31 mouse cellular contexts compared by ENCODE assay signal in the genomic region with DNA sequence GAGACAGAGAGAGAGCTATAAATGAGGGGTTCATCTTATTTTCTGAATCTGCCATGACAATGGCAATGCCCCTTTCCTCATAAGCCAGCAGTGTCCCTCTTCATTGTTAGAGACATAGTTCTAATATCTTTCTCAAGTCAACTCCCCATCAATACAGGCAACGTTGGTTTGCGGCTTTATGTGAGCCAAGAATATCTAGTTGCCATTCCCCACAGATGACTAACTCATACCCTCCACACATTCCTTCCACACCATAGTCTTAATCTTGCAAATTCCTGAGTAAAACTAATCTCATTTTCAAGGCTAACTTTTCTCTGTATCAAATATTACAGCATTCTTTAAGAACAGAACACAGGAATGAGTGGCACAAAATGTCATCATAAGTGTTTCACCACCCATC. TPM values are rescaled to one million over a fixed set of nuclear protein-coding genes. Genes with fewer than 3 reads are reported as not detected.
DNase-seq lines count a peak whose midpoint lies in the region; ATAC-seq and TF ChIP-seq lines count a peak whose summit lies in the region.
"Had no signal": no experiment of that assay in that cellular context is flagged by ENCODE, and none has a peak within 500 bp of the region (broad histone marks: within the 10 kb centered on the region; RNA-seq: fewer than 3 reads in every experiment).

No protein-coding gene starts in this region.

- H3K27me3 ChIP-seq in heart, embryonic 12.5 days (replicated peaks): no peaks in the 10 kb centered on the region
- H3K27me3 ChIP-seq in Patski: no peaks in the 10 kb centered on the region
- H3K27me3 ChIP-seq in hindbrain, embryonic 14.5 days (ENCODE audit: control insufficient read depth, insufficient read depth, low read length): no peaks in the 10 kb centered on the region
- H3K27me3 ChIP-seq: embryonic facial prominence, embryonic 13.5 days; forebrain, embryonic 13.5 days; hindbrain, embryonic 13.5 days had no signal

- H3K4me2 ChIP-seq in heart, embryonic 12.5 days: no peak overlapping the region
- H3K4me2 ChIP-seq in hindbrain, embryonic 14.5 days (replicated peaks): no peak overlapping the region
- H3K4me2 ChIP-seq: embryonic facial prominence, embryonic 13.5 days; forebrain, embryonic 13.5 days; heart, embryonic 11.5 days; hindbrain, embryonic 13.5 days had no signal

- 63% methylated on average over 2 of the region's 2 CpGs for WGBS in heart, embryonic 12.5 days
- 95% methylated on average over 2 of the region's 2 CpGs for WGBS in hindbrain, embryonic 14.5 days

- H3K4me1 ChIP-seq in heart, embryonic 12.5 days (replicated peaks): 0 out of 2 replicates have a peak, but pooled peaks cover 5% of the 10 kb centered on the region
- H3K4me1 ChIP-seq in hindbrain, embryonic 14.5 days (replicated peaks; ENCODE audit: control insufficient read depth, insufficient read depth, low read length): no peaks in the 10 kb centered on the region
- H3K4me1 ChIP-seq: embryonic facial prominence, embryonic 10.5 days; embryonic facial prominence, embryonic 13.5 days; forebrain, embryonic 10.5 days; forebrain, embryonic 13.5 days; hindbrain, embryonic 10.5 days; hindbrain, embryonic 13.5 days had no signal

- no peak for DNase-seq in heart, postnatal 25 days (ENCODE audit: low spot score)
- DNase-seq in 3134 (ENCODE audit: extremely low read depth, insufficient read length, low spot score): peak; percentile 40
- peak; percentile 62 for DNase-seq in 3T3-L1 (ENCODE audit: low read depth, low spot score)
- DNase-seq in Patski (ENCODE audit: low read depth, low spot score): no peak
- no peak for DNase-seq in hindbrain, embryonic 14.5 days (ENCODE audit: low spot score)
- DNase-seq in gastrocnemius, adult 8-10 months (ENCODE audit: low spot score in 2 of 2): no peak
- no peak for DNase-seq in yolk sac, embryonic 10.5 days (ENCODE audit: low spot score)
- DNase-seq: adrenal gland, adult 8-10 months; adrenal gland, postnatal 25 days; cerebellum, adult 11-12 months; cerebellum, adult 8-10 months; cerebellum, postnatal 10 days; cerebellum, postnatal 36 days; embryo, embryonic 11 days; gastrocnemius, postnatal 10 days; gastrocnemius, postnatal 36 days; kidney, adult 18-20 months; kidney, adult 9 months had no signal

- 0 out of 2 replicates have a peak overlapping the region, but pooled peaks have one; percentile 4 for H3K27ac ChIP-seq in heart, embryonic 12.5 days (ENCODE audit: poor library complexity, severe bottlenecking)
- no peak overlapping the region for H3K27ac ChIP-seq in hindbrain, embryonic 14.5 days
- H3K27ac ChIP-seq: embryonic facial prominence, embryonic 10.5 days; embryonic facial prominence, embryonic 13.5 days; forebrain, embryonic 10.5 days; forebrain, embryonic 13.5 days; hindbrain, embryonic 10.5 days; hindbrain, embryonic 13.5 days; hindbrain, postnatal 0 days had no signal

- H3K36me3 ChIP-seq in heart, embryonic 12.5 days: peaks cover 79% of the 10 kb centered on the region
- H3K36me3 ChIP-seq in hindbrain, embryonic 14.5 days (replicated peaks; ENCODE audit: control insufficient read depth, insufficient read depth): peaks cover 81% of the 10 kb centered on the region

- no peak overlapping the region for H3K4me3 ChIP-seq in heart, embryonic 12.5 days
- H3K4me3 ChIP-seq in hindbrain, embryonic 14.5 days (replicated peaks; ENCODE audit: low read length): no peak overlapping the region
- H3K4me3 ChIP-seq: embryonic facial prominence, embryonic 10.5 days; embryonic facial prominence, embryonic 13.5 days; forebrain, embryonic 10.5 days; forebrain, embryonic 13.5 days; hindbrain, embryonic 10.5 days; hindbrain, embryonic 13.5 days had no signal

- in situ Hi-C loops in Patski (cut with MboI; ENCODE audit: low pct_unique_long_range_greater_than_20kb): no loop called here

- CTCF ChIA-PET in Patski (lab: Charles Lee): interaction anchor here (0.9 to 1.7 kb wide), 3 partner anchors 11 to 19 kb away, joined by 3 to 5 read pairs (median 3); no protein-coding TSS in a partner anchor

- no peak for TF ChIP-seq CTCF in Patski (IDR thresholded peaks at IDR 0.05)

- POLR2A ChIA-PET in Patski (lab: Charles Lee): interaction anchor here (1.6 kb wide), 1 partner anchor 16 kb away, joined by 3 read pairs; no protein-coding TSS in a partner anchor

- ATAC-seq in heart, embryonic 12.5 days (ENCODE audit: insufficient number of reproducible peaks, low FRiP score): no peak
- ATAC-seq in Patski: peak; percentile 99
- ATAC-seq in hindbrain, embryonic 14.5 days (ENCODE audit: low FRiP score): no peak
- ATAC-seq: CD4-positive, CD25-positive, alpha-beta regulatory T cell, adult 4 months; forebrain, embryonic 13.5 days; forebrain, embryonic 16.5 days; hindbrain, postnatal 0 days; inflammation-experienced regulatory T-cells, adult 6 months; intestine, embryonic 16.5 days had no signal

- no peak overlapping the region for H3K9ac ChIP-seq in heart, embryonic 12.5 days
- no peak overlapping the region for H3K9ac ChIP-seq in hindbrain, embryonic 14.5 days
- H3K9ac ChIP-seq: embryonic facial prominence, embryonic 13.5 days; forebrain, embryonic 13.5 days; hindbrain, embryonic 13.5 days had no signal

- no peaks in the 10 kb centered on the region for H3K9me3 ChIP-seq in heart, embryonic 12.5 days (replicated peaks)
- H3K9me3 ChIP-seq in hindbrain, embryonic 14.5 days (ENCODE audit: control insufficient read depth, low read length): no peaks in the 10 kb centered on the region
- H3K9me3 ChIP-seq: embryonic facial prominence, embryonic 10.5 days; embryonic facial prominence, embryonic 13.5 days; forebrain, embryonic 10.5 days; forebrain, embryonic 13.5 days; hindbrain, embryonic 10.5 days; hindbrain, embryonic 13.5 days had no signal

- intact Hi-C loops in heart, postnatal 25 days (cut with DNase I): no loop called here

RNA-seq across cellular contexts. Expression of a gene that starts 29.0 kb away (rescaled TPM):
- polyA plus RNA-seq in heart, embryonic 12.5 days (2016; fragmentation: Nextera tagmentation; extraction: Ambion mirVana): 22.5 and 24.4 TPM in 2 replicates
- total RNA-seq in heart, postnatal 25 days (2021): 10 to 100 TPM; 16.0 to 17.2 TPM
- polyA plus RNA-seq in Patski (2021): 19.9 TPM
- 17.6 and 21.0 TPM in 2 replicates for polyA plus RNA-seq in hindbrain, embryonic 14.5 days (2014; fragmentation: Nextera tagmentation; extraction: Ambion mirVana)
- 10 to 100 TPM in 1 of 4 experiments, 1 to 10 TPM in 3; 7.9 to 10.7 (median 8.8) TPM for total RNA-seq in gastrocnemius, adult 8-10 months (2022)

RNA-seq across cellular contexts. Expression of a gene that starts 49.4 kb away (rescaled TPM):
- 26.6 and 29.6 TPM in 2 replicates for polyA plus RNA-seq in heart, embryonic 12.5 days (2016; fragmentation: Nextera tagmentation; extraction: Ambion mirVana)
- total RNA-seq in heart, postnatal 25 days (2021): 10 to 100 TPM; 19.7 to 21.8 TPM
- 19.6 TPM for polyA plus RNA-seq in Patski (2021)
- 30.5 and 31.8 TPM in 2 replicates for polyA plus RNA-seq in hindbrain, embryonic 14.5 days (2014; fragmentation: Nextera tagmentation; extraction: Ambion mirVana)
- 10 to 100 TPM; 26.2 to 32.7 (median 28.6) TPM for total RNA-seq in gastrocnemius, adult 8-10 months (2022)

RNA-seq across cellular contexts. Expression of a gene that starts 57.4 kb away (rescaled TPM):
- 11.3 and 13.1 TPM in 2 replicates for polyA plus RNA-seq in heart, embryonic 12.5 days (2016; fragmentation: Nextera tagmentation; extraction: Ambion mirVana)
- total RNA-seq in heart, postnatal 25 days (2021): 1 to 10 TPM; 4.9 to 5.8 TPM
- 8.0 TPM for polyA plus RNA-seq in Patski (2021)
- 14.7 and 15.8 TPM in 2 replicates for polyA plus RNA-seq in hindbrain, embryonic 14.5 days (2014; fragmentation: Nextera tagmentation; extraction: Ambion mirVana)
- 1 to 10 TPM; 1.7 to 2.0 (median 1.9) TPM for total RNA-seq in gastrocnemius, adult 8-10 months (2022)

Comparison
In these comparisons a context has a peak if more than half of its experiments do, and no peak if none do; other contexts are left out.
1. DNase-seq: peak in 3134 (single experiment) and 3T3-L1 (single experiment); none in heart, postnatal 25 days (single experiment), Patski (single experiment), hindbrain, embryonic 14.5 days (single experiment), gastrocnemius, adult 8-10 months (0 of 2) and yolk sac, embryonic 10.5 days (single experiment).